Comparison of ENCODE assay signal across 9 mouse cellular contexts in genomic region chr7:126822741-126823140, GRCm38 (mm10). TPM values are rescaled to one million over a fixed set of nuclear protein-coding genes. Genes with fewer than 3 reads are reported as not detected.
DNase-seq lines count a peak whose midpoint lies in the region; ATAC-seq and TF ChIP-seq lines count a peak whose summit lies in the region.
"Had no signal": no experiment of that assay in that cellular context is flagged by ENCODE, and none has a peak within 500 bp of the region (broad histone marks: within the 10 kb centered on the region; RNA-seq: fewer than 3 reads in every experiment).

No protein-coding gene starts in this region.

- peaks cover 33% of the 10 kb centered on the region for H3K27me3 ChIP-seq in E14TG2a.4 (ENCODE audit: insufficient read depth, low read length)
- H3K27me3 ChIP-seq in forebrain, embryonic 12.5 days: peaks cover 16% of the 10 kb centered on the region; the same call in 1 of the 2 replicates
- H3K27me3 ChIP-seq in intestine, embryonic 16.5 days (replicated peaks; ENCODE audit: control insufficient read depth, insufficient read depth, low read length): peaks cover 23% of the 10 kb centered on the region
- 0 out of 2 replicates have a peak, but pooled peaks cover 9% of the 10 kb centered on the region for H3K27me3 ChIP-seq in stomach, embryonic 14.5 days (ENCODE audit: control insufficient read depth, insufficient read depth, low read length)

- H3K9ac ChIP-seq in forebrain, embryonic 12.5 days: peak overlapping the region; percentile 86
- no peak overlapping the region for H3K9ac ChIP-seq in intestine, embryonic 16.5 days (ENCODE audit: low read depth, low read length)
- no peak overlapping the region for H3K9ac ChIP-seq in stomach, embryonic 14.5 days (replicated peaks; ENCODE audit: low read depth, low read length)

- peak; percentile 63 for DNase-seq in adrenal gland, adult 2 months
- DNase-seq in adrenal gland, adult 8-10 months: no peak
- DNase-seq in embryo, embryonic 10 days (ENCODE audit: low spot score): no peak
- no peak for DNase-seq in right cerebral cortex, postnatal 14 days

- no peak for TF ChIP-seq CTCF in E14TG2a.4 (conservative IDR thresholded peaks at IDR 0.05; ENCODE audit: low read length)

- H3K27ac ChIP-seq in forebrain, embryonic 12.5 days: peak overlapping the region; percentile 82
- H3K27ac ChIP-seq in intestine, embryonic 16.5 days (ENCODE audit: low read length): no peak overlapping the region
- no peak overlapping the region for H3K27ac ChIP-seq in stomach, embryonic 14.5 days (ENCODE audit: low read length)

- no peaks in the 10 kb centered on the region for H3K36me3 ChIP-seq in E14TG2a.4 (ENCODE audit: insufficient read depth, low read length)
- H3K36me3 ChIP-seq in forebrain, embryonic 12.5 days (replicated peaks): no peaks in the 10 kb centered on the region
- no peaks in the 10 kb centered on the region for H3K36me3 ChIP-seq in intestine, embryonic 16.5 days (ENCODE audit: control insufficient read depth, insufficient read depth, low read length)
- no peaks in the 10 kb centered on the region for H3K36me3 ChIP-seq in stomach, embryonic 14.5 days (ENCODE audit: control insufficient read depth, insufficient read depth, low read length)

- peaks cover 4% of the 10 kb centered on the region for H3K9me3 ChIP-seq in E14TG2a.4 (ENCODE audit: low read length)
- H3K9me3 ChIP-seq in forebrain, embryonic 12.5 days: no peaks in the 10 kb centered on the region
- H3K9me3 ChIP-seq in intestine, embryonic 16.5 days (ENCODE audit: control insufficient read depth, low read length): peaks cover 3% of the 10 kb centered on the region; the same call in 1 of the 2 replicates
- no peaks in the 10 kb centered on the region for H3K9me3 ChIP-seq in stomach, embryonic 14.5 days (ENCODE audit: control insufficient read depth, low read depth, low read length)

- peak overlapping the region; percentile 61 for H3K4me3 ChIP-seq in E14TG2a.4 (replicated peaks; ENCODE audit: low read length)
- peak overlapping the region; percentile 63 for H3K4me3 ChIP-seq in forebrain, embryonic 12.5 days (replicated peaks)
- no peak overlapping the region for H3K4me3 ChIP-seq in intestine, embryonic 16.5 days (ENCODE audit: low read length)
- no peak overlapping the region for H3K4me3 ChIP-seq in stomach, embryonic 14.5 days (ENCODE audit: low read depth, low read length)

- H3K4me2 ChIP-seq in forebrain, embryonic 12.5 days: peak overlapping the region; percentile 85
- H3K4me2 ChIP-seq in intestine, embryonic 16.5 days (ENCODE audit: low read depth, low read length): peak overlapping the region; percentile 51
- peak overlapping the region; percentile 33 for H3K4me2 ChIP-seq in stomach, embryonic 14.5 days (replicated peaks; ENCODE audit: low read depth, low read length)

- peak; percentile 12 for ATAC-seq in forebrain, embryonic 12.5 days (ENCODE audit: low FRiP score)
- no peak for ATAC-seq in intestine, embryonic 16.5 days
- ATAC-seq in stomach, embryonic 14.5 days (ENCODE audit: insufficient number of reproducible peaks, insufficient read depth, low FRiP score, low read depth): no peak

- H3K4me1 ChIP-seq in E14TG2a.4 (replicated peaks; ENCODE audit: low read depth, low read length): peaks cover 40% of the 10 kb centered on the region
- H3K4me1 ChIP-seq in forebrain, embryonic 12.5 days: peaks cover 39% of the 10 kb centered on the region
- H3K4me1 ChIP-seq in intestine, embryonic 16.5 days (ENCODE audit: control insufficient read depth, insufficient read depth, low read length): peaks cover 3% of the 10 kb centered on the region
- H3K4me1 ChIP-seq in stomach, embryonic 14.5 days (ENCODE audit: control insufficient read depth, insufficient read depth, low read length): no peaks in the 10 kb centered on the region

- WGBS in forebrain, embryonic 12.5 days: 13% methylated on average over 9 of the region's 9 CpGs
- 20% methylated on average over 9 of the region's 9 CpGs for WGBS in intestine, embryonic 16.5 days
- WGBS in stomach, embryonic 14.5 days: 17% methylated on average over 9 of the region's 9 CpGs

RNA-seq across cellular contexts. Expression of gene 4930451I11Rik, which starts 8.7 kb away (rescaled TPM):
- total RNA-seq in adrenal gland, adult 2 months (2021): not detected
- not detected in 2 replicates for polyA plus RNA-seq in adrenal gland, adult 2 months (2012; rRNA removed)
- total RNA-seq in adrenal gland, adult 8-10 months (2022): not detected
- not detected in 2 replicates for polyA plus RNA-seq in forebrain, embryonic 12.5 days (2016; fragmentation: Nextera tagmentation; extraction: Ambion mirVana)
- not detected in 2 replicates for polyA plus RNA-seq in intestine, embryonic 16.5 days (2015; fragmentation: Nextera tagmentation; extraction: Ambion mirVana)
- not detected in 2 replicates for polyA plus RNA-seq in stomach, embryonic 14.5 days (2014; fragmentation: Nextera tagmentation; extraction: Ambion mirVana)
- polyA plus RNA-seq: limb, embryonic 14.5 days had no signal

RNA-seq across cellular contexts. Expression of gene Doc2a, which starts 24.5 kb away (rescaled TPM):
- total RNA-seq in adrenal gland, adult 2 months (2021): under 1 TPM; 0.40 to 0.52 TPM
- polyA plus RNA-seq in adrenal gland, adult 2 months (2012; rRNA removed): 0.52 and 0.83 TPM in 2 replicates
- 1 to 10 TPM in 2 of 4 experiments, under 1 TPM in 2; 0.15 to 1.4 (median 1.1) TPM for total RNA-seq in adrenal gland, adult 8-10 months (2022)
- 5.5 and 6.6 TPM in 2 replicates for polyA plus RNA-seq in forebrain, embryonic 12.5 days (2016; fragmentation: Nextera tagmentation; extraction: Ambion mirVana)
- 0.37 and 0.62 TPM in 2 replicates for polyA plus RNA-seq in intestine, embryonic 16.5 days (2015; fragmentation: Nextera tagmentation; extraction: Ambion mirVana)
- polyA plus RNA-seq in stomach, embryonic 14.5 days (2014; fragmentation: Nextera tagmentation; extraction: Ambion mirVana): 0.75 and 2.0 TPM in 2 replicates

RNA-seq across cellular contexts. Expression of gene Fam57b, which starts 25.3 kb away (rescaled TPM):
- total RNA-seq in adrenal gland, adult 2 months (2021): 10 to 100 TPM; 16.4 to 21.0 TPM
- 27.8 and 40.9 TPM in 2 replicates for polyA plus RNA-seq in adrenal gland, adult 2 months (2012; rRNA removed)
- total RNA-seq in adrenal gland, adult 8-10 months (2022): 10 to 100 TPM in 3 of 4 experiments, 1 to 10 TPM in 1; 9.4 to 16.7 (median 13.8) TPM
- polyA plus RNA-seq in forebrain, embryonic 12.5 days (2016; fragmentation: Nextera tagmentation; extraction: Ambion mirVana): 16.2 and 17.6 TPM in 2 replicates
- 1.0 and 1.4 TPM in 2 replicates for polyA plus RNA-seq in intestine, embryonic 16.5 days (2015; fragmentation: Nextera tagmentation; extraction: Ambion mirVana)
- polyA plus RNA-seq in stomach, embryonic 14.5 days (2014; fragmentation: Nextera tagmentation; extraction: Ambion mirVana): 1.1 and 1.8 TPM in 2 replicates

RNA-seq across cellular contexts. Expression of gene Ppp4c, which starts 30.4 kb away (rescaled TPM):
- total RNA-seq in adrenal gland, adult 2 months (2021): 10 to 100 TPM; 77.4 to 86.0 TPM
- polyA plus RNA-seq in adrenal gland, adult 2 months (2012; rRNA removed): 89.8 and 92.4 TPM in 2 replicates
- total RNA-seq in adrenal gland, adult 8-10 months (2022): 100 to 1,000 TPM in 1 of 4 experiments, 10 to 100 TPM in 3; 85.9 to 100 (median 94.9) TPM
- polyA plus RNA-seq in forebrain, embryonic 12.5 days (2016; fragmentation: Nextera tagmentation; extraction: Ambion mirVana): 310 and 320 TPM in 2 replicates
- polyA plus RNA-seq in intestine, embryonic 16.5 days (2015; fragmentation: Nextera tagmentation; extraction: Ambion mirVana): 213 and 215 TPM in 2 replicates
- 239 and 258 TPM in 2 replicates for polyA plus RNA-seq in stomach, embryonic 14.5 days (2014; fragmentation: Nextera tagmentation; extraction: Ambion mirVana)

RNA-seq across cellular contexts. Expression of gene Hirip3, which starts 39.0 kb away (rescaled TPM):
- total RNA-seq in adrenal gland, adult 2 months (2021): 10 to 100 TPM in 1 of 2 experiments, 1 to 10 TPM in 1; 8.2 to 16.3 TPM
- 1.4 and 2.9 TPM in 2 replicates for polyA plus RNA-seq in adrenal gland, adult 2 months (2012; rRNA removed)
- 10 to 100 TPM in 3 of 4 experiments, 1 to 10 TPM in 1; 8.7 to 21.8 (median 15.2) TPM for total RNA-seq in adrenal gland, adult 8-10 months (2022)
- polyA plus RNA-seq in forebrain, embryonic 12.5 days (2016; fragmentation: Nextera tagmentation; extraction: Ambion mirVana): 53.3 TPM in 2 replicates
- polyA plus RNA-seq in intestine, embryonic 16.5 days (2015; fragmentation: Nextera tagmentation; extraction: Ambion mirVana): 18.3 and 24.8 TPM in 2 replicates
- 20.2 and 21.2 TPM in 2 replicates for polyA plus RNA-seq in stomach, embryonic 14.5 days (2014; fragmentation: Nextera tagmentation; extraction: Ambion mirVana)

Comparison
In these comparisons a context has a peak if more than half of its experiments do, and no peak if none do; other contexts are left out.
1. H3K4me3 ChIP-seq: peak in E14TG2a.4 (single experiment) and forebrain, embryonic 12.5 days (single experiment); none in intestine, embryonic 16.5 days (single experiment) and stomach, embryonic 14.5 days (single experiment).
2. H3K4me2 ChIP-seq: peak in every context shown above with its lines; median percentile 85 in forebrain, embryonic 12.5 days; 51 in intestine, embryonic 16.5 days; 33 in stomach, embryonic 14.5 days.